Mouse (Mus musculus) cerebellum, adult 11-12 months (tissue): ENCODE measurements around the gene Dhx8.

ENCODE experiments used
- DNase-seq: peaks from one replicate; pipeline ENCODE4 v3.0.0; 2022

Dhx8 gene

GRCm38 (mm10) chr11:101806741-101807140 lies 74.0 kb downstream of the Dhx8 start:
- DNase-seq = no peak

GRCm38 (mm10) chr11:101807266-101807665 lies 74.5 kb downstream of the Dhx8 start:
- no peak for DNase-seq

- DNase-seq = no peak
These were observed 76.5 kb downstream of the Dhx8 start for GRCm38 (mm10) chr11:101809060-101809828.

- peak; percentile 48 for DNase-seq
These were observed 80.5 kb downstream of the Dhx8 start for GRCm38 (mm10) chr11:101813259-101813658.

- peak; percentile 76 for DNase-seq
These were observed 81.8 kb downstream of the Dhx8 start for GRCm38 (mm10) chr11:101814375-101815102.

GRCm38 (mm10) chr11:101815103-101816085 lies 82.7 kb downstream of the Dhx8 start:
- DNase-seq = no peak
